Mouse (Mus musculus) heart, embryonic 16.5 days (tissue): Measurements from ENCODE around the gene Ppp1r14b. TPM values are rescaled to one million over a fixed set of nuclear protein-coding genes. Genes with fewer than 3 reads are reported as not detected.

Experiments used
- ATAC-seq: fragments of 200-750 bp; cut with Nextera tagmentation; replicated peaks from 2 replicates; pipeline ENCODE4 v1.8.0; 2017; ENCODE audit warnings: moderate number of reproducible peaks; ENCODE audit not compliant: insufficient read depth, low FRiP score; ENCODE audit errors: extremely low read depth
- H3K27ac ChIP-seq: fragments of 300-500 bp; sonication (generic); 2 replicates; pipeline ENCODE4 v1.5.1; 2014; ENCODE audit warnings: mild to moderate bottlenecking, low read length, control low read depth, moderate library complexity
- H3K27me3 ChIP-seq: fragments of 300-500 bp; sonication (generic); 2 replicates; pipeline ENCODE4 v1.6.1; 2014; ENCODE audit warnings: low read length, mixed read lengths; ENCODE audit not compliant: control insufficient read depth, insufficient read depth
- H3K36me3 ChIP-seq: fragments of 300-500 bp; sonication (generic); 2 replicates; pipeline ENCODE4 v1.6.1; 2014; ENCODE audit not compliant: control insufficient read depth, insufficient read depth
- H3K4me1 ChIP-seq: fragments of 300-500 bp; sonication (generic); 2 replicates; pipeline ENCODE4 v1.6.1; 2014; ENCODE audit warnings: low read length, mixed read lengths; ENCODE audit not compliant: control insufficient read depth, insufficient read depth
- H3K4me2 ChIP-seq: fragments of 300-500 bp; sonication (generic); 2 replicates; pipeline ENCODE4 v1.6.1; 2014; ENCODE audit warnings: low read depth, mild to moderate bottlenecking, control low read depth, low read length
- H3K4me3 ChIP-seq: fragments of 300-500 bp; sonication (generic); 2 replicates; pipeline ENCODE4 v1.5.1; 2014; ENCODE audit warnings: mild to moderate bottlenecking, control low read depth, low read length
- H3K9ac ChIP-seq: fragments of 300-500 bp; sonication (generic); 2 replicates; pipeline ENCODE4 v1.6.1; 2014; ENCODE audit warnings: low read length, control low read depth
- H3K9me3 ChIP-seq: fragments of 300-500 bp; sonication (generic); replicated peaks from 2 replicates; pipeline ENCODE4 v1.6.1; 2016; ENCODE audit warnings: low read length; ENCODE audit not compliant: control insufficient read depth
- WGBS: fragments of 180-500 bp; shearing (Covaris S2); extraction: QIAGEN DNeasy Blood & Tissue Kit; methylation state at CpG from one replicate; pipeline ENCODE4 v1.1.7; 2014; 5-methylcytosine and 5-hydroxymethylcytosine counted together
- polyA plus RNA-seq: library from polyadenylated mRNA; unstranded; fragments of >200 nt; fragmentation: Nextera tagmentation; extraction: Ambion mirVana; gene quantifications from 2 replicates; pipeline ENCODE4 v1.2.1, GENCODE M21; 2015

Gene Ppp1r14b
- polyA plus RNA-seq, 1 experiment from 2014 or later = 68.9 TPM

GRCm38 (mm10) chr19:6951994-6952711 is 22.6 kb upstream of the Ppp1r14b start:
- peak; percentile 56 for ATAC-seq
- H3K36me3 ChIP-seq = peaks cover 10% of the 10 kb centered on the region
- H3K4me3 ChIP-seq = peak overlapping the region; percentile 86
- peak overlapping the region; percentile 89 for H3K9ac ChIP-seq
- H3K4me2 ChIP-seq = peak overlapping the region; percentile 85
- peaks cover 43% of the 10 kb centered on the region for H3K4me1 ChIP-seq
- H3K27me3 ChIP-seq = no peaks in the 10 kb centered on the region
- WGBS = 2% methylated on average over 31 of the region's 31 CpGs
- no peaks in the 10 kb centered on the region for H3K9me3 ChIP-seq
- H3K27ac ChIP-seq = peak overlapping the region; percentile 100

GRCm38 (mm10) chr19:6952712-6953037 is 22.1 kb upstream of the Ppp1r14b start:
- ATAC-seq = no peak
- H3K9me3 ChIP-seq = no peaks in the 10 kb centered on the region
- peak overlapping the region; percentile 100 for H3K27ac ChIP-seq
- peak overlapping the region; percentile 89 for H3K9ac ChIP-seq
- no peaks in the 10 kb centered on the region for H3K27me3 ChIP-seq
- H3K4me2 ChIP-seq = peak overlapping the region; percentile 85
- H3K36me3 ChIP-seq = peaks cover 10% of the 10 kb centered on the region
- peak overlapping the region; percentile 86 for H3K4me3 ChIP-seq
- H3K4me1 ChIP-seq = peaks cover 43% of the 10 kb centered on the region
- WGBS = 5% methylated on average over 3 of the region's 3 CpGs

GRCm38 (mm10) chr19:6954046-6954445 is 20.7 kb upstream of the Ppp1r14b start:
- WGBS = 51% methylated on average over 9 of the region's 9 CpGs
- H3K9me3 ChIP-seq = no peaks in the 10 kb centered on the region
- H3K4me2 ChIP-seq = no peak overlapping the region
- no peak overlapping the region for H3K4me3 ChIP-seq
- peaks cover 43% of the 10 kb centered on the region for H3K4me1 ChIP-seq
- no peaks in the 10 kb centered on the region for H3K27me3 ChIP-seq
- no peak overlapping the region for H3K27ac ChIP-seq
- peaks cover 17% of the 10 kb centered on the region for H3K36me3 ChIP-seq
- no peak overlapping the region for H3K9ac ChIP-seq
- no peak for ATAC-seq

- ATAC-seq = peak; percentile 8; the same call in 1 of the 2 replicates
- Histone ChIP-seq H3K4me2 (no peak overlapping the region), H3K9ac (peak overlapping the region; percentile 41; the same call in 1 of the 2 replicates), H3K27me3 (no peaks in the 10 kb centered on the region), H3K27ac (peak overlapping the region; percentile 36; the same call in 1 of the 2 replicates), H3K4me3 (no peak overlapping the region), H3K4me1 (peaks cover 37% of the 10 kb centered on the region), H3K9me3 (no peaks in the 10 kb centered on the region), H3K36me3 (peaks cover 30% of the 10 kb centered on the region)
- WGBS = 52% methylated on average over 7 of the region's 7 CpGs
Measured at GRCm38 (mm10) chr19:6955424-6955823, 19.3 kb upstream of the Ppp1r14b start.

- no peak for ATAC-seq
- H3K4me2 ChIP-seq = no peak overlapping the region
- no peak overlapping the region for H3K9ac ChIP-seq
- peaks cover 36% of the 10 kb centered on the region for H3K4me1 ChIP-seq
- H3K4me3 ChIP-seq = no peak overlapping the region
- H3K9me3 ChIP-seq = no peaks in the 10 kb centered on the region
- WGBS = 80% methylated on average over 10 of the region's 10 CpGs
- H3K27ac ChIP-seq = no peak overlapping the region
- H3K27me3 ChIP-seq = no peaks in the 10 kb centered on the region
- peaks cover 30% of the 10 kb centered on the region for H3K36me3 ChIP-seq
Measured at GRCm38 (mm10) chr19:6956461-6956860, 18.3 kb upstream of the Ppp1r14b start.

- Histone ChIP-seq H3K27ac (no peak overlapping the region), H3K4me2 (peak overlapping the region; percentile 63), H3K9me3 (no peaks in the 10 kb centered on the region), H3K36me3 (peaks cover 14% of the 10 kb centered on the region), H3K27me3 (no peaks in the 10 kb centered on the region), H3K4me1 (peaks cover 29% of the 10 kb centered on the region), H3K9ac (peak overlapping the region; percentile 76), H3K4me3 (peak overlapping the region; percentile 61)
- WGBS = 16% methylated on average over 15 of the region's 15 CpGs
- no peak for ATAC-seq
Measured at GRCm38 (mm10) chr19:6968491-6969271, 6.1 kb upstream of the Ppp1r14b start.

GRCm38 (mm10) chr19:6969291-6969664 is 5.5 kb upstream of the Ppp1r14b start:
- ATAC-seq = no peak; the same call in 1 of the 2 replicates
- H3K4me3 ChIP-seq = peak overlapping the region; percentile 61
- no peak overlapping the region for H3K27ac ChIP-seq
- peaks cover 34% of the 10 kb centered on the region for H3K4me1 ChIP-seq
- H3K27me3 ChIP-seq = no peaks in the 10 kb centered on the region
- peak overlapping the region; percentile 76 for H3K9ac ChIP-seq
- H3K4me2 ChIP-seq = peak overlapping the region; percentile 63
- H3K36me3 ChIP-seq = peaks cover 12% of the 10 kb centered on the region
- no peaks in the 10 kb centered on the region for H3K9me3 ChIP-seq
- WGBS = 1% methylated on average over 20 of the region's 20 CpGs

GRCm38 (mm10) chr19:6969665-6970381 is 4.9 kb upstream of the Ppp1r14b start:
- peak overlapping the region; percentile 63 for H3K4me2 ChIP-seq
- H3K9me3 ChIP-seq = no peaks in the 10 kb centered on the region
- H3K27me3 ChIP-seq = no peaks in the 10 kb centered on the region
- ATAC-seq = peak; percentile 71
- H3K36me3 ChIP-seq = peaks cover 10% of the 10 kb centered on the region
- peaks cover 34% of the 10 kb centered on the region for H3K4me1 ChIP-seq
- H3K4me3 ChIP-seq = peak overlapping the region; percentile 61
- peak overlapping the region; percentile 1 for H3K27ac ChIP-seq
- peak overlapping the region; percentile 76 for H3K9ac ChIP-seq
- under 1% methylated on average over 55 of the region's 55 CpGs for WGBS
